Mouse (Mus musculus): ENCODE measurements around the gene Gm10666. TPM values are rescaled to one million over a fixed set of nuclear protein-coding genes. Genes with fewer than 3 reads are reported as not detected.

Gm10666 gene
- not detected in 2 replicates for polyA plus RNA-seq (2012)

GRCm38 (mm10) chr7:22134641-22135040 lies at the start of gene Gm10666:
Gene Gm10666, minus strand, starts transcription at chr7:22134741.

GRCm38 (mm10) chr7:22163935-22164334 lies 29.4 kb upstream of the Gm10666 start, which contains the start of gene Vmn1r142:
Gene Vmn1r142, minus strand, starts transcription at chr7:22164035.

GRCm38 (mm10) chr7:22118145-22118544 lies 16.4 kb downstream of the Gm10666 start, which contains the start of gene Gm16451:
Gene Gm16451, minus strand, starts transcription at chr7:22118245.

Other genes starting within 250 kb of the Gm10666 start
- not detected in 2 replicates for gene Gm5891, start 213.4 kb downstream of the Gm10666 start, polyA plus RNA-seq (2012)
- not detected in 2 replicates for gene Vmn1r137, start 140.2 kb downstream of the Gm10666 start, polyA plus RNA-seq (2012)
- not detected in 2 replicates for gene Vmn1r138, start 105.8 kb downstream of the Gm10666 start, polyA plus RNA-seq (2012)
- gene Gm6176, start 78.4 kb downstream of the Gm10666 start, polyA plus RNA-seq (2012), result not detected in 2 replicates
- not detected in 2 replicates for gene Vmn1r139, start 65.7 kb downstream of the Gm10666 start, polyA plus RNA-seq (2012)
- gene Gm16451, start 16.5 kb downstream of the Gm10666 start, polyA plus RNA-seq (2012), result not detected in 2 replicates
- not detected in 2 replicates for gene Vmn1r142, start 29.3 kb upstream of the Gm10666 start, polyA plus RNA-seq (2012)
- not detected in 2 replicates for gene Vmn1r143, start 54.6 kb upstream of the Gm10666 start, polyA plus RNA-seq (2012)
- gene Gm8653, start 66.5 kb upstream of the Gm10666 start, polyA plus RNA-seq (2012), result not detected in 2 replicates
- not detected in 2 replicates for gene Gm8453, start 94.7 kb upstream of the Gm10666 start, polyA plus RNA-seq (2012)
- gene Gm4187, start 195.0 kb upstream of the Gm10666 start, polyA plus RNA-seq (2012), result not detected in 2 replicates
- not detected in 2 replicates for gene Gm8660, start 236.3 kb upstream of the Gm10666 start, polyA plus RNA-seq (2012)